Mouse (Mus musculus) retina, embryonic 14.5 days (tissue): ENCODE measurements around the gene Tenm2.

ENCODE experiments used
- DNase-seq: peaks from one replicate; pipeline ENCODE4 v3.0.0-alpha.2; 2015; ENCODE audit warnings: low spot score

The Tenm2 gene

DNA sequence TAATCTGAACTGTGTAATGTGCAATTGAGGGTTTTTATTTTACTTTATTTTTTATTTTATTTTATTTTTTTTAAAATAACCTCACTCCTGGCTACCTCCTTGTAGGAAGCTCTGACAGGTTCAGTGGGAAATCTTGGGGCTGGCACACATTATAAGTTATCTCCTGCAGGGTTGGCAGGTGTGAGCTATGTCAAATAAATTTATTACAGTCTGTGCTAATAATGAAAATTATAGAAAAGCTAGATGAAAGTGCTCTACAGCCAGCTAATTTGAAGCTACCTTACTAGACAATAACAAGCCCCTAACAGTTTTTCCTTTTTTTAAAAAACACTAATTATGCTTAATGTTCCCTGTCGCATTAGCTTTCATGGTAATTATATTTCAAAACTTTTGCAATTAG lies 885.5 kb downstream of the Tenm2 start:
- no peak for DNase-seq

GRCm38 (mm10) chr11:36349856-36350255 lies 885.9 kb downstream of the Tenm2 start:
- DNase-seq = no peak

DNA sequence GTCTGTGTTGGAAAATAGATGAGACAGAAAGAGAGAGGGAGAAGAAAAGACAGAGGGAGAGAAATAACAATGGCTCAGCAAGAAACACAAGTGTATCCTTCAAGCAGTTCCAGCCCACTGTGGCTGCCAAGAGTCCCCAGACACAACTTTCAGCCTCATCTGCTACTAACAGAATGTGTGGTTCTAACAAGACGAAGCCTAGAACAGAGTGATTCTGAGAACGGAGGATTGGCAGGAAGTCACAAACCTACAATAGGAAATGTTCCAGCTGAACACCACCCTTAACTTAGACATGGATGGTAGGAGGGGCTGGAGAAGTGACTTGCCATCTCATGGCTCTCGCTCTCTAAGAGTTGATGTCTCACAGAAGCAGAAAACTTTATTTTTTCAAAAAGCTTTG lies 894.0 kb downstream of the Tenm2 start:
- no peak for DNase-seq

GRCm38 (mm10) chr11:36338424-36338823 lies 897.3 kb downstream of the Tenm2 start:
- no peak for DNase-seq

DNA sequence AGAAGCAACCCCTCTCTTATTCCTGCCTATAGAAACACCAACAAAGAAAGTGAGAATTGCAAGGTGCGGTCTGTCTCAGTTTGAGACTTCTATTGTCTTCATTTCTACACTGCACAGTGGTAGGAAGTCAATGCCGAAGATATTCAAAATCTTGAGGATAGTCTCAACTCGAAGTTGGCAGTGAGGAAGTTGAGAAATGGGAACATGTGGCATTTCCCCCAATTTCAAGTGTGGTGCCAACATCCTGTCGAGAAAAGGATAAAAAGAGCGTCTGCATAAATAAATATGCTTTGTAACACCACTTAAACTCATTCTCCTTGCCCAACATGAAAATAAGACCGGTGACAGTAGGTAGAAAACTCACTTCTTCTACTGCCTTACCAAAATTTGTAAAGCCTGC lies 898.7 kb downstream of the Tenm2 start:
- DNase-seq = no peak

DNA sequence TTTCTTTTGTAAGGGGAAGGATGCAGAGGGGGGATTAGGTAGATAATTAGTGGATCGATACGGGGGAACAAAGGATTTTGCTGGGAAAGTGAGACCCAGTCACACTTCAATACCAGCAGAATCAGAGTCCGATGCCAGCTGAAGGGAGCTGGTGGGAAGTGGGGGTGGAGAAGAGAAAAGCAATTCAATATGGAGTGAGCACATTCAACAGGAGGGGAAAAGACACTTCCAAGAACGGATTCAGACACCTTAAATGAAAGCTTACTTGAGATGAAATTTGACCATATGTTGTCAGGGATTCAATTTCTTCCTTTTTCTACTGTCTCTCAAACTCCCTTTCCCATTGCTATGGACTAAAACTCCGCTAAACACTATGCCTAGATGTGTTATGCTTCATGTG lies 900.6 kb downstream of the Tenm2 start:
- no peak for DNase-seq

DNA sequence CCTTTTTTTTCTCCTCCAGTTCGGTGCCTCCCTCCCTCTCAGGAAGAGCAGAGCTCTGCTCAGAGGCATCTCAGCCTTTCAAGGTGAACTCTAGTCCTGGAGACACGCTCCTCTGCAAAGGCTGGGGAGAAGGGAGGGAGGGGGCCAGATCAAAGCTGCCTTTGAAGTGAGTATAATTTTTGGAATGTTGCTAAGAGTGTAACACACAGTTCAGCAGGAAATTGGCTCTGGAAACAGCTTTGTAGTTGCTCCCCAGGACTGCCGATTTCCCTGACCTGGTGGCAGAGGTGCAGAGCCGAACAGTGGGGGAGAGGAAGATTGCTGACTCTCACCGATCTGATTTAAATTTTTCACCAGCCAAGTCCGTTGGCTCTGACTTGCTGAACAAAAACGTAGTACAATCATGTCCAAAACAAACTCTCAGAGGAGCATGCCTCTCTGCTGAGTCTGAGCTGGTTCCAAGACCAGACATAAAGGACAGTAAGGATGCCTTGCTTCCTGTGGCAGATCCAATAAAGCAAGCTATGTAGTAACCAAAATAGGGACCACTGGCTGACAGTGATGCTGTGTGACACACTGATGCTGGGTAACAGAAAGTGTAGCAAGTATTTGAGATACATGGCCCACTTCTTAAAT lies 901.5 kb downstream of the Tenm2 start:
- no peak for DNase-seq

DNA sequence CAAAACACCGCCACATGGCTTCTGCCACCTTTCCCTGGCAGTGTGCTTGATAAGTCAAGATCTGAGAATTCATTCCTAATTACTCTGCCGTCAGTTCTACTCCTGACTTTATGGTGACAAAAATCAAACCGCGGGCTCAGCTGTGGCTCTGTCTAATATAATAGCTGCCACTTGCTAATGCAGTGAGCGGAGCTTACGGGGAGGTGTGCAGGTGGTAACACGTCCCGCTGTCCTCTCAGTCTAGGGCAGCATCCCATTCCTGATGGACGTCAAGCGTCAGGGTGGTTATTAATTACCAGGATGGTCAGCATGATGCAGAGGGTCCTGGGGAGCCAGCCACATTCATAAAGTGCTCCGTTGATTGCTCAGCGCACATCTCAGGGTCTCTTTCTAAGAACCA lies 903.5 kb downstream of the Tenm2 start:
- DNase-seq = peak; percentile 36

GRCm38 (mm10) chr11:36331408-36332178 lies 904.2 kb downstream of the Tenm2 start:
- peak; percentile 35 for DNase-seq

GRCm38 (mm10) chr11:36327243-36327642 lies 908.5 kb downstream of the Tenm2 start:
- DNase-seq = no peak

GRCm38 (mm10) chr11:36309317-36309716 lies 926.4 kb downstream of the Tenm2 start:
- DNase-seq = no peak

GRCm38 (mm10) chr11:36307276-36307675 lies 928.5 kb downstream of the Tenm2 start:
- no peak for DNase-seq

- no peak for DNase-seq
Observed at GRCm38 (mm10) chr11:36305348-36305950, 930.3 kb downstream of the Tenm2 start.

DNA sequence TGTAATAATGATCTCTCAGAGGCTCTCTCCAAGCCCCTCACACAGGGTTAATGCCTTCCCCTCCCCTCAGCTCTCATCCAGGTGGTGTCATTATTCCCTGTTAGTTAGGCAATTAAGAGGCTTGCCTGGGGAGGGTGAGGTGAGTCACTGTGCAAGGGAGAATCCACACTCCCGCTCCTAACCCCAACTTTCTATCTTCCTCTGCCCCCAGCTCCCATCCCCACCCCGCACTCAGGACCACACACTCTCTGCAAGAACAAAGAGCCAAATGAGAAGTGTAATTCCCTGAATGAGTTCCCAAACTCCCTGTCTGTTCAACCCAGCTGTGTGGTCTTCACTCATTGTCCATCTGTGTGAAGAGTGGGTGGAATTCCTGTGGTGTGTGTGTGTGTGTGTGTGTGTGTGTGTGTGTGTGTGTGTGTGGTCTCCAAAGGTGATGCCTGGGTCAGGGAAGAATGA lies 932.8 kb downstream of the Tenm2 start:
- DNase-seq = peak; percentile 84

DNA sequence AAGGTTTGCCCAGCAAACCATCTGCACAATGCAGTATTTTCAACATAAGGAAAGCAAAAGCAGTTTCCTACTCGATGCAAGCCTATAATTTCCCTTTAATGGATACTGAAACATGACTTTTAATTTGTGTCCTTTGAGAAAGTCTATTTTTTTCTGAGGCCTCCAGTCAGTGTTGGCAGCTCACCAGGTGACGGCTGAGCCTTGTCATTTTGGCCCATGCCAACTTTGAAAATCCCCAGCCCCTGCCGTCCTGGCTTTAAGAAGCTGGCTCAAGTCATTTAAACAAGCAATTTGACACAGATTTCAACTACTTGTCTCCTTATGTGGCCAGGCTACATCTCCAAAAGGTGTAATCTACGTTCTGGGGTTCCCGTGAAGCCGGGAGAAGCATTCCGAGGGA lies 933.7 kb downstream of the Tenm2 start:
- peak; percentile 5 for DNase-seq

GRCm38 (mm10) chr11:36296568-36296967 lies 939.2 kb downstream of the Tenm2 start:
- DNase-seq = no peak

DNA sequence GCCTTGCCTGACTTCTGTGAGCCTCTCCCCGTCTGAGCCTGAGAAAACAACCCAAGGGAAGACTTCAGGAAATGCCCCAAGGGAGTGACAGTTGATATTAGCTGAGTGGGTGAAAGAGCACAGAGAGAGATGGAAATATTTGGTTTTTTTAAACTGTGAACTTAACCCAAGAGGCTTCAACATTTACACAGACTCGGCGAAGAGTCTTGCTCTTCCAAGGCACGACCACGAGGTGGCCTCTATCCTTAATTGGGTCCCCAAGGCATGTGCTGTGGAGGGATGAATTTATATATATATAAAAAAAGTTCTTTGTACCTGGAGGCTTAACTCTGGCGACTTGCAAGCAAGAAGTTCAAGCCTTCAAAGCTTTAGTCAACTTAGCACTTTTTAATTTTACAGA lies 943.6 kb downstream of the Tenm2 start:
- peak; percentile 15 for DNase-seq

DNA sequence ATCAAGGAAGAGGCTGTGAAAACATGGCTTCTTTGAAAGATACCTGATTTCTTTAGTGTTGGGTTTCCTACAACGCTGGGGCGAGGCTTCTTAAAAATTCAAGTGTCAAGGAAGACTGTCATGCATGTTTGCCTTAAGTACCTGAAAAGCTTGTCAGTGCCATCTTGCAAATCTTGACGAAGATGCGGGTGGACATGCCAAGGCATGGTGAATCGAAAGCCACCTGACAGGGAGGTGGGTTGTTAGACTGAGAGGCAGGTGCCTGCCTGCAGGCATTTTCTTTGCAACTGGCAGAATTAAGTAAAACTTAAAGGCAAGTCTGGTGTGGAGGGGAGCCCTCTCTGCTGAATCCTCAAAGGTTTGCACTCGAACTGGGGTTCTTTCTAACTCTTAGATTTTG lies 949.5 kb downstream of the Tenm2 start:
- no peak for DNase-seq

GRCm38 (mm10) chr11:36280533-36280932 lies 955.2 kb downstream of the Tenm2 start:
- no peak for DNase-seq

DNA sequence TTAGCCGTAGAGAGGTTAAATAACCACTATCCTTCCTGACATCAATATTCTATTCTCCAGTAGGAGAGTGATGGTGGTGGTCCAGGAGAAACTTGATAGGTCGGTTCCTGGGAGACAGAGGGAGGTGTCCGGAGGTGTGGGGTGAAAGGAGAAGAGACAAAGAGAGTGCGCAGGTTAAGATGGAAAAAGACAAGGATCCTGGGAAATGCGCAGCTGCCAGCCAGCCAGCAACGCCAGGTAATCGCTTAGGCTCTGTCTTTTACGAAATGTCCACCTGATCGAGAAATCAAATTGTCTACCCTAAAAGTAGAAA lies 957.9 kb downstream of the Tenm2 start:
- DNase-seq = no peak

DNA sequence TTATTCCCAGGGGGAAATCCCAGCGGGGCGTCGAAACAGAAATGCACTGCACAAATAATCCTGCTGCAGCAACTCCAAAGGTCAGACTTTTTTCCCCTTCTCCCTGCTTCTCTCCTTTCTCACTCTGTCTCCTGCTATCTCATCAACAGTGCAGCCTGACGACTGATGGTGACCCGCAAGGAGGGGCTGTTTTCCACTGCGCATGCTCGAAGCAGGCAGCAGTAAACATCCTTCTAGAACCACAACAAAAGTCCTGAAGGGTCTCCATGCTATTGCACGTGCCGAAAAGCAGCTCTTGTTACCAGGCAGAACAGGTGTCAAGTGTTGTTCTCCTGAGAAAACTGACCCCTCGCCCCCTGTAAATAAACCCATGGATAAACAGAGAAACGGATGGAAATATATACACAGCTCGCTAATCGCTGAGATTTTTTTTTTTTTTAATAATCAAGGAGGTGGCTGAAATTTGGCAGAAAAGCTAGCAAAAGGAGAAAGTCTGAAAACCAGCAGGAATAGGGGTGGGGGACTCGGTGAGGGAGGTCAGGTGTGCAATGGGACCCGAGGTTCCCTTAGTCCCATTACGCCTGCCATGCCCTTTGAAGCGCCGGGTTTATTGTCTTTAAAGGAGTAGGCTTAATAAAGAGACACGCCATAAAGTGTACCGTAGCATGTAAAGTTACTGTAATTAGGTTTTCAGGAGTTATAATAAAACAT lies 958.4 kb downstream of the Tenm2 start:
- peak; percentile 79 for DNase-seq

GRCm38 (mm10) chr11:36276015-36276414 lies 959.7 kb downstream of the Tenm2 start:
- peak; percentile 19 for DNase-seq

- DNase-seq = no peak
Observed at GRCm38 (mm10) chr11:36272149-36272548, 963.6 kb downstream of the Tenm2 start.
